Mouse (Mus musculus) T-cell, adult 66 days (primary cell): Measurements from ENCODE around the gene Dmrtc1b. TPM values are rescaled to one million over a fixed set of nuclear protein-coding genes. Genes with fewer than 3 reads are reported as not detected.

ENCODE experiments used
- total RNA-seq, 2 experiments: library from RNA; stranded (reverse); gene quantifications; 3 replicates in 1 of 2; 4 replicates in 1 of 2; pipeline ENCODE4 v1.2.4; 2023

Dmrtc1b gene
- not detected for total RNA-seq

DNA sequence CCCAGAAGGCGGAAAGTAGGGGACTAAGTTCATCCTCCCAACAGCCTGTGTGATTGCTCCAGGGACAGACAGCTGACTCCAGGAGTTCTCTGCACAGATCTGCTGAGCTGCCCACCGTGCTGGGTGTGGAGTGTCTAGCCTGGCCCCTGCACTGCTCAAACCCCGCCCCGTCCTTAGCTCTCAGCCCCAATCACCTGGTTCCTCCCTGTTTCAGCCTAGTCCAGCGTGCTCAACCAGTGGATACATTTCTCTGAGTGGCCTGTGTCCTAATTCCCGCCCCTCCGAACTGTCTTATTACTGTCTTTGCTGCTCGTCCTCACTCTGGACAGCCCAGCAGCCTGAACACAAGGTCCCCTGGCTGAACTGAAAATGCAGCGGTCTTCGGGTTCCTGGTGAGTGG, at the start of gene Dmrtc1b, which contains the start of gene Gm9112:
TSS of gene Dmrtc1b (plus strand) at position 331 of the 400 bp plus-strand sequence.
TSS of gene Gm9112 (minus strand) at position 101 of the 400 bp plus-strand sequence.

DNA sequence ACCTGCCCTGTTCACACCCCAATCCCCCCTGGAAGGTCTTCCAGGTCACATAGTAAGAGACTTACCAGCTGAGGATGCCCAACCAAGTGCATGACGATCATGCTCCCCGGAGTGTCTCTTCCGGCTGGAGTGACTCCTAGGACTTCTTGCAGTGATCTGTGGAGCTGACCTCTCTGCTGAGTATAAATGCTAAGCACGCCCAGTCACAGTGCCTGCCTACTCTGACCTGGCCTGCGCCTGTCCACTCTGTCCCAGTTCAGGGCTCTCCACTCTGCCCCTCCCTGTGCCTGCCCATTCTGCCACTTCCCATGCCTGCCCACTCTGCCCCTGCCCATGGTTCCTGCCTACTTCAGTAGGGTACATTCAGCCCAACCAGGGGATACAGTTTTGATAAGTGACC, 20.8 kb upstream of the Dmrtc1b start, which contains the start of gene Gm3880:
TSS of gene Gm3880 (minus strand) at position 101 of the 400 bp plus-strand sequence.

Other genes with a start within 250 kb of the Dmrtc1b start
- 10 to 100 TPM; 22.2 to 30.8 TPM for gene Hdac8, start 202.5 kb upstream of the Dmrtc1b start, total RNA-seq
- gene Phka1, start 63.6 kb upstream of the Dmrtc1b start, total RNA-seq, result under 1 TPM in 1 of 2 experiments, not detected in 1; 0.09 TPM
- not detected for gene Gm3880, start 20.9 kb upstream of the Dmrtc1b start, total RNA-seq
- not detected for gene Gm9112, start 230 bp upstream of the Dmrtc1b start, total RNA-seq
- not detected for gene Dmrtc1c1, start 95.1 kb downstream of the Dmrtc1b start, total RNA-seq
- gene Dmrtc1c2, start 146.8 kb downstream of the Dmrtc1b start, total RNA-seq, result not detected
- gene 1700031F05Rik, start 160.1 kb downstream of the Dmrtc1b start, total RNA-seq, result not detected
- not detected for gene Dmrtc1a, start 200.8 kb downstream of the Dmrtc1b start, total RNA-seq
- not detected for gene 1700011M02Rik, start 201.0 kb downstream of the Dmrtc1b start, total RNA-seq
- gene 1700018G05Rik, start 220.5 kb downstream of the Dmrtc1b start, total RNA-seq, result not detected